Mouse (Mus musculus) G1E (cell line): ENCODE results near the gene Otor.

Source experiments
- CTCF ChIP-seq: IDR thresholded peaks from 2 replicates; pipeline ENCODE4 v1.5.1; 2012; ENCODE audit warnings: low read depth, low read length, inconsistent platforms, mixed read lengths
- GATA1 ChIP-seq: IDR thresholded peaks from 2 replicates; pipeline ENCODE4 v1.6.1; 2012; ENCODE audit warnings: borderline replicate concordance, low read length, inconsistent platforms, mixed read lengths
- GATA2 ChIP-seq: IDR thresholded peaks from 2 replicates; pipeline ENCODE4 v1.6.1; 2012; ENCODE audit warnings: low read depth, low read length, inconsistent platforms, borderline replicate concordance
- POLR2AphosphoS5 ChIP-seq: IDR thresholded peaks from 2 replicates; pipeline ENCODE4 v1.6.1; 2012; ENCODE audit warnings: low read depth, low read length, inconsistent platforms; ENCODE audit not compliant: insufficient replicate concordance

GRCm38 (mm10) chr2:143118221-143118620 lies 39.9 kb downstream of the Otor start:
- TF ChIP-seq CTCF: no peak
- no peak for TF ChIP-seq POLR2AphosphoS5
- TF ChIP-seq GATA1: no peak
- no peak for TF ChIP-seq GATA2
